Mouse (Mus musculus): ENCODE data around the gene Vps36. TPM values are rescaled to one million over a fixed set of nuclear protein-coding genes. Genes with fewer than 3 reads are reported as not detected.

Vps36 gene
- polyA plus RNA-seq, 1 experiment from 2014 or later, result 21.6 TPM

DNA sequence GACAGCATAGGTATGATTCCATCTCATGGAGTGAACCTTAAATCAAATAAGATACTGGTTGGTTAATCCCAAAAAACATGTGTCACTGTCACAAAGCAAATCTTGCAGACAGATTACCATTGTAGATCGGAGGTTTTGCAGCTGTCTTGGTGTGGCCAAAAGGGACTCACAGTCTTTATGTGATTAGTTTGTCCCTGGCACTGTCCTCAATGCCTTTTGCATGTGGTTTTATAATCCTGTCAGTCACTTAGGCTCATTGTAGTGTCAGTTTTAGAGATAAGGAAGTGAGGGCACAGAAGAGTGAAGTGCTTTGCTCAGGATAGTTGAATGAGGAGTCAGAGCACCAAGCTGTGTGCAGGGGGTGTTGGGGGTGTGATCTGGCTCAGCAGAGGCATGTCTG lies 53.1 kb downstream of the Vps36 start:
- H3K4me1 ChIP-seq (ENCODE audit: control insufficient read depth, insufficient read depth, low read length), result no peaks in the 10 kb centered on the region
- H3K4me3 ChIP-seq (ENCODE audit: low read length), result no peak overlapping the region
- ATAC-seq (replicated peaks; ENCODE audit: extremely low read depth, insufficient read depth, low FRiP score), result no peak
- no peak overlapping the region for H3K4me2 ChIP-seq (ENCODE audit: low read depth, low read length)
- H3K9ac ChIP-seq (ENCODE audit: low read length), result no peak overlapping the region
- H3K9me3 ChIP-seq (replicated peaks; ENCODE audit: control insufficient read depth, low read length), result no peaks in the 10 kb centered on the region
- H3K27ac ChIP-seq (ENCODE audit: low read length), result no peak overlapping the region
- H3K36me3 ChIP-seq (ENCODE audit: control insufficient read depth, insufficient read depth), result no peaks in the 10 kb centered on the region
- WGBS, result 56% methylated on average over 1 of the region's 1 CpGs
- no peaks in the 10 kb centered on the region for H3K27me3 ChIP-seq (ENCODE audit: control insufficient read depth, insufficient read depth, low read length)

DNA sequence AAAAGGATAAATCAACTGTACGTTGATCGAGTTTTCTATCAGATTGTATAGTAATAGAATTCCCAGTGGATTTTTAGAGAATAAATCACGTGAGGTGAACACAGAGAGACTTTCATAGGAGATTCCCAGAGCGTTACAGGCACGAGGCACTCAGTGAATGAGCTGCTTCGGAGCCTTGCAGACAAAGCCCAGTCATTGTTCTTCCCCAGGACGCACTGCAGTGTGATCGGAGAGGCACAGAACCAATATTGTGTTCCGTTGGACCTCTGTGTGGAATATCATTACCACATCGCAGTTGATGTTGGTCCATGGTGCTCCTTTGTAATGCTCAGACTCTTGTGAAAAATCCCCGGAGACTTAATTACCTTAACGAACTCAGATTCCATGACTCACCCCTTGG lies 55.3 kb downstream of the Vps36 start:
- no peak overlapping the region for H3K9ac ChIP-seq (ENCODE audit: low read length)
- ATAC-seq (replicated peaks; ENCODE audit: extremely low read depth, insufficient read depth, low FRiP score), result no peak
- no peaks in the 10 kb centered on the region for H3K9me3 ChIP-seq (replicated peaks; ENCODE audit: control insufficient read depth, low read length)
- no peak overlapping the region for H3K27ac ChIP-seq (ENCODE audit: low read length)
- no peaks in the 10 kb centered on the region for H3K27me3 ChIP-seq (ENCODE audit: control insufficient read depth, insufficient read depth, low read length)
- H3K4me2 ChIP-seq (ENCODE audit: low read depth, low read length), result no peak overlapping the region
- no peaks in the 10 kb centered on the region for H3K4me1 ChIP-seq (ENCODE audit: control insufficient read depth, insufficient read depth, low read length)
- H3K36me3 ChIP-seq (ENCODE audit: control insufficient read depth, insufficient read depth), result no peaks in the 10 kb centered on the region
- no peak overlapping the region for H3K4me3 ChIP-seq (ENCODE audit: low read length)
- 88% methylated on average over 12 of the region's 12 CpGs for WGBS

DNA sequence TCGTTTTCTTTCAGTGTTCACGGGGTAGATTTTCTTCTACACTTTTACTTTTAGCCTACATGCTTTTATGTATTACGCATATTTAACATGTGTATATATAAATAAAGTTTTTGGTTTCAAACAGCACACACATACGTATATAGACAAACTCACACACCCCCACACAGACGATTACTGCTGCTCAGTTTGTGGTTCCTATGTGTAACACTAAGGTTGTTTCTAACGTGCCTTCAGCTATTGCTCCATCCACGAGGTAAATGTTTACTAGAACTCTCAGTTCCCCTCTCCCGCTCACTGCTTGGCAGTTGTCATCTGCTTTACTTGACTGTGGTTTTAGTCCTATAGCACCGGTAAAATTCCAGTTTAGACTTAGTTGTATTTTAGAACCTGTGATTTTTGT lies 56.5 kb downstream of the Vps36 start:
- WGBS, result 81% methylated on average over 9 of the region's 9 CpGs
- Histone ChIP-seq H3K9ac (ENCODE audit: low read length) (no peak overlapping the region), H3K27ac (ENCODE audit: low read length) (no peak overlapping the region), H3K4me3 (ENCODE audit: low read length) (no peak overlapping the region), H3K36me3 (ENCODE audit: control insufficient read depth, insufficient read depth) (peaks cover 2% of the 10 kb centered on the region; the same call in 1 of the 2 replicates), H3K4me1 (ENCODE audit: control insufficient read depth, insufficient read depth, low read length) (no peaks in the 10 kb centered on the region), H3K27me3 (ENCODE audit: control insufficient read depth, insufficient read depth, low read length) (no peaks in the 10 kb centered on the region), H3K9me3 (replicated peaks; ENCODE audit: control insufficient read depth, low read length) (peaks cover 5% of the 10 kb centered on the region), H3K4me2 (ENCODE audit: low read depth, low read length) (no peak overlapping the region)
- no peak for ATAC-seq (replicated peaks; ENCODE audit: extremely low read depth, insufficient read depth, low FRiP score)

DNA sequence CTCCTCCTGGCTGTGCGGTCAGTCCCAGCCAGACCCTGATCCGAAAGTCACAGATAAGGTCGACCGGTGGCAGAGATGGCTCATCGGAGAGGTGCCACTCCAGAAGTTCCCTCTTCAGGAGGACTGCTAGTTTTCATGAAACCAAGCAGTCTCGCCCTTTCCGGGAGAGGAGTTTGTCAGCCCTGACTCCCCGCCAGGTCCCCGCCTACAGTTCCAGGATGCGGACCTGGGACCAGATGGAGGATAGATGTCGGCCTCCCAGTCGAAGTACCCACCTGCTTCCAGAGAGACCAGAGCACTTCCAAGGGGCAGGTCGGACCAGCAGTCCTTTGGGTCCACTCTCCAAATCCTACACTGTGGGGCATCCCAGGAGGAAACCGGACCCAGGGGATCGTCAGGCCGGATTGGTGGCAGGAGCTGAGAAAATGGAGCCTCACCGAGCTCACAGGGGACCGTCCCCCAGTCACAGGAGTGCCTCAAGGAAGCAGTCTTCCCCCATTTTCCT lies 66.4 kb downstream of the Vps36 start:
- Histone ChIP-seq H3K27ac (ENCODE audit: low read length) (no peak overlapping the region), H3K4me2 (ENCODE audit: low read depth, low read length) (no peak overlapping the region), H3K27me3 (ENCODE audit: control insufficient read depth, insufficient read depth, low read length) (no peaks in the 10 kb centered on the region), H3K9me3 (replicated peaks; ENCODE audit: control insufficient read depth, low read length) (peaks cover 2% of the 10 kb centered on the region), H3K4me1 (ENCODE audit: control insufficient read depth, insufficient read depth, low read length) (peaks cover 5% of the 10 kb centered on the region), H3K4me3 (ENCODE audit: low read length) (no peak overlapping the region), H3K9ac (ENCODE audit: low read length) (no peak overlapping the region), H3K36me3 (ENCODE audit: control insufficient read depth, insufficient read depth) (no peaks in the 10 kb centered on the region; the same call in 1 of the 2 replicates)
- WGBS, result 76% methylated on average over 18 of the region's 18 CpGs
- ATAC-seq (replicated peaks; ENCODE audit: extremely low read depth, insufficient read depth, low FRiP score), result no peak

DNA sequence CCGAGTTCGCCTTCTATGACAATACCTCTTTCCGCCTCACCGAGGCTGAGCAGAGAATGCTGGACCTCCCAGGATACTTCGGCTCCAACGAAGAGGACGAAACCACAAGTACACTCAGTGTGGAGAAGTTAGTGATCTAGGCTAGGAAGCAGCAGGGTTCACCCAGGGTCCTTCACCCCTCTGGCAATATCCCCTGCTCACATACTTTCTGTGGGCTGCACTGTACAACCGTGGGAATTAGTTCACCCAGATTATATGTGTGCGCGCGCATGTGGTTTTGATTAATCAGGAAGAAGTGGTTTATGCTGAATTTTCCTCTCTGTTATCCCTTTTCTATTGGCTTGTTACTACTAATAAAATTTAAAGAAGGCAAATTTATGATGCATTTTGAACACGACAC lies 66.9 kb downstream of the Vps36 start:
- no peak overlapping the region for H3K27ac ChIP-seq (ENCODE audit: low read length)
- no peak for ATAC-seq (replicated peaks; ENCODE audit: extremely low read depth, insufficient read depth, low FRiP score)
- H3K9ac ChIP-seq (ENCODE audit: low read length), result no peak overlapping the region
- 73% methylated on average over 12 of the region's 12 CpGs for WGBS
- no peaks in the 10 kb centered on the region for H3K36me3 ChIP-seq (ENCODE audit: control insufficient read depth, insufficient read depth)
- peaks cover 5% of the 10 kb centered on the region for H3K4me1 ChIP-seq (ENCODE audit: control insufficient read depth, insufficient read depth, low read length)
- no peaks in the 10 kb centered on the region for H3K9me3 ChIP-seq (replicated peaks; ENCODE audit: control insufficient read depth, low read length)
- no peaks in the 10 kb centered on the region for H3K27me3 ChIP-seq (ENCODE audit: control insufficient read depth, insufficient read depth, low read length)
- no peak overlapping the region for H3K4me2 ChIP-seq (ENCODE audit: low read depth, low read length)
- H3K4me3 ChIP-seq (ENCODE audit: low read length), result no peak overlapping the region

DNA sequence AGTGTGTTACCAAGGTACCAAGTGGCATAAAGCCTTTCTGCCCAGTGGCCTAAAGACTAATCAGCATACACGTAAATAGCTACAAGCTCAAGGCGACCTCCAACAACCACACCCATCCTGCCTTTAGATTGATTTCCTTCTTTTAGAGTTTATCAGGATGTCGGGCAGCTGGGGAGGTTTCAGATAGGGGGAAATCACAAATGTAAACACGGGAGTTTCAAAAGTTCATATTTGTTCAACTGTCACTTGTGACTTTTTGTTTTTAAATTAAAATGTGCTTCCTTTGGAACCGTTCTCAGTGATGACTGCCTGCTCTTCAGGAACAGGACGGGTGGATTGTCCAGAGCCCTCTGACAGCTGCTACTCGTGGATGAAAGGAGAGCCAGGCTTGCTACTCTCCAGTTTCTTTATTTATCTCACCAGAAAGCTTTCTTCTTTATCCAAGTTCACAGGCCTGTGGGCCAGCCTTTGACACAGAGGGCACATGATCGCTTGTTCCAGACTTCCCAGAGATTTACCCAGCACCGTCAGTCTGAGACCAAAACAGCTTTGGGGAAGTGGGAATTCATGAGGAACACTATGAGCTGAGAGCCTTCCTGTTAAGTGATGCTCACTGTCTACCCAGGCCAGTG lies 67.6 kb downstream of the Vps36 start:
- peak overlapping the region; percentile 51 for H3K27ac ChIP-seq (ENCODE audit: low read length)
- no peaks in the 10 kb centered on the region for H3K27me3 ChIP-seq (ENCODE audit: control insufficient read depth, insufficient read depth, low read length)
- H3K4me1 ChIP-seq (ENCODE audit: control insufficient read depth, insufficient read depth, low read length), result peaks cover 5% of the 10 kb centered on the region
- no peak overlapping the region for H3K4me3 ChIP-seq (ENCODE audit: low read length)
- H3K4me2 ChIP-seq (ENCODE audit: low read depth, low read length), result no peak overlapping the region
- WGBS, result 10% methylated on average over 9 of the region's 9 CpGs
- no peaks in the 10 kb centered on the region for H3K36me3 ChIP-seq (ENCODE audit: control insufficient read depth, insufficient read depth)
- no peaks in the 10 kb centered on the region for H3K9me3 ChIP-seq (replicated peaks; ENCODE audit: control insufficient read depth, low read length)
- peak; percentile 46 for ATAC-seq (replicated peaks; ENCODE audit: extremely low read depth, insufficient read depth, low FRiP score)
- H3K9ac ChIP-seq (ENCODE audit: low read length), result no peak overlapping the region

DNA sequence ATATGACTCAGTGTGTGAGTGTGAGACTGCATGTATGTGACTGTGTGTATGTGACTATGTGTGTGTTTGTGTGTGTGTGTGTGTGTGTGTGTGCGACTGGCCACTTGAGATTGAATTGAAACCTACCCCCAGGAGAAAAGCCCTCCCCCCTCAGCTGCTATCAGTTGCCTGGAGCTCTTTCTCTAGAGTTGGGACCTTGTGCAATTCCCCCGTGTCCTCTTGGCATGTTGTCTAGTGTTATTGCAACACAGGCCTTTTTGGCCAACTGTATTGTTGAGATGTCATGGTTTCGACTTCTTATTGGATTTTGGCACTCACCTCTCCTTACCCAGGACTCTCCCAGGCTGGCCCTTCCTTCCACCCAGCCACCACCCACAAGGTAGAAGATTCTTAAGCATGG lies 69.7 kb downstream of the Vps36 start:
- Histone ChIP-seq H3K36me3 (ENCODE audit: control insufficient read depth, insufficient read depth) (no peaks in the 10 kb centered on the region), H3K27me3 (ENCODE audit: control insufficient read depth, insufficient read depth, low read length) (no peaks in the 10 kb centered on the region), H3K4me2 (ENCODE audit: low read depth, low read length) (no peak overlapping the region), H3K4me3 (ENCODE audit: low read length) (no peak overlapping the region), H3K9ac (ENCODE audit: low read length) (no peak overlapping the region), H3K4me1 (ENCODE audit: control insufficient read depth, insufficient read depth, low read length) (peaks cover 5% of the 10 kb centered on the region), H3K27ac (ENCODE audit: low read length) (no peak overlapping the region), H3K9me3 (replicated peaks; ENCODE audit: control insufficient read depth, low read length) (no peaks in the 10 kb centered on the region)
- no peak for ATAC-seq (replicated peaks; ENCODE audit: extremely low read depth, insufficient read depth, low FRiP score)
- WGBS, result 78% methylated on average over 3 of the region's 3 CpGs

DNA sequence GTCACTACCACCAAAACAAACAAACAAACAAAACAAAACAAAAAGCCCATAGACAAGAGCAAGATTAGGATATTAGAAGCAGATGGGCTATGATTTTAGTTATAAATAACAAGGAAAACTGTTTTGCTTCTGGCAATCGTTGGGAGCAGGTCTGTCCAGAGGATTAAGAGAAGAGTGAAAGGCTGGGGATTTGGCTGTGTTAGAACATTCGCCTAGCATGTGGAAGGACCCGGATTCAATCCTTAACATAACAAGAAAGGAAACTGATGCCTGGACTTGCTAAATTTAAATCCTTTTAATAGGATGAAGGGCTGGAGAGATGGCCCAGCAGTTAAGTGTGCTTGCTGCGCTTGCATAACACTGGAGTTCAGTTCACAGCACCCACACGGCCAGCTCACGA lies 71.7 kb downstream of the Vps36 start:
- Histone ChIP-seq H3K27ac (ENCODE audit: low read length) (no peak overlapping the region), H3K36me3 (ENCODE audit: control insufficient read depth, insufficient read depth) (no peaks in the 10 kb centered on the region), H3K4me1 (ENCODE audit: control insufficient read depth, insufficient read depth, low read length) (peaks cover 5% of the 10 kb centered on the region), H3K4me2 (ENCODE audit: low read depth, low read length) (no peak overlapping the region), H3K27me3 (ENCODE audit: control insufficient read depth, insufficient read depth, low read length) (no peaks in the 10 kb centered on the region), H3K9me3 (replicated peaks; ENCODE audit: control insufficient read depth, low read length) (no peaks in the 10 kb centered on the region; the same call in 1 of the 2 replicates), H3K9ac (ENCODE audit: low read length) (no peak overlapping the region), H3K4me3 (ENCODE audit: low read length) (no peak overlapping the region)
- WGBS, result 72% methylated on average over 6 of the region's 6 CpGs
- ATAC-seq (replicated peaks; ENCODE audit: extremely low read depth, insufficient read depth, low FRiP score), result no peak

DNA sequence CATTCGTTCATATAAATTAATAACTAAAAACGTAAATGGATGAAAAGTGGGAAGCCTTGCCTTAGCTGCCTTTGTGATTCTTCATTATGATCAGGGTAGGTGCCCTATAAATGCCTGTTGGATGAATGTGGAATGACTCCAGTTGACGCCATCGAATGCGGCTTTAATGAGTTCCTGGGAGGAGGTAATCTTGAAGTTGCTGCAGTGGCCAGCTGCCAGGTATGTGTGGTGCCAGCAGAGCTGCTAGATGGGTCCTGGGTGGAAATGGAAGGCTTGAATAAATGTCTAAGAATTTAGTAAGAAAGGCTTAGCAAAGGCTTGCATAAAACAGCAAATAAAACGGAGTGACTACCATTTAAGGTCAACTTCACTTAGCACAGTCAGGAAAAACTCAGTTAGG lies 72.2 kb downstream of the Vps36 start:
- no peak overlapping the region for H3K4me2 ChIP-seq (ENCODE audit: low read depth, low read length)
- no peak for ATAC-seq (replicated peaks; ENCODE audit: extremely low read depth, insufficient read depth, low FRiP score)
- H3K27ac ChIP-seq (ENCODE audit: low read length), result no peak overlapping the region
- 73% methylated on average over 6 of the region's 6 CpGs for WGBS
- H3K36me3 ChIP-seq (ENCODE audit: control insufficient read depth, insufficient read depth), result no peaks in the 10 kb centered on the region
- peaks cover 5% of the 10 kb centered on the region for H3K4me1 ChIP-seq (ENCODE audit: control insufficient read depth, insufficient read depth, low read length)
- no peak overlapping the region for H3K4me3 ChIP-seq (ENCODE audit: low read length)
- H3K27me3 ChIP-seq (ENCODE audit: control insufficient read depth, insufficient read depth, low read length), result no peaks in the 10 kb centered on the region
- no peak overlapping the region for H3K9ac ChIP-seq (ENCODE audit: low read length)
- no peaks in the 10 kb centered on the region; the same call in 1 of the 2 replicates for H3K9me3 ChIP-seq (replicated peaks; ENCODE audit: control insufficient read depth, low read length)
